Mouse (Mus musculus) adrenal gland, postnatal 0 days (tissue): Measurements from ENCODE around the gene Gria2. TPM values are rescaled to one million over a fixed set of nuclear protein-coding genes. Genes with fewer than 3 reads are reported as not detected.

Experiments
- microRNA-seq: library from miRNA; unstranded; fragments of <30 nt; microRNA quantifications from one replicate; pipeline ENCODE4, GENCODE M21; 2016; ENCODE audit warnings: borderline replicate concordance; ENCODE audit not compliant: insufficient number of aligned reads
- polyA plus RNA-seq: library from polyadenylated mRNA; unstranded; fragments of >200 nt; fragmentation: Nextera tagmentation; extraction: Ambion mirVana; gene quantifications from 2 replicates; pipeline ENCODE4 v1.2.1, GENCODE M21; 2015

Gria2 gene
- polyA plus RNA-seq: 7.5 and 7.7 TPM in 2 replicates

DNA sequence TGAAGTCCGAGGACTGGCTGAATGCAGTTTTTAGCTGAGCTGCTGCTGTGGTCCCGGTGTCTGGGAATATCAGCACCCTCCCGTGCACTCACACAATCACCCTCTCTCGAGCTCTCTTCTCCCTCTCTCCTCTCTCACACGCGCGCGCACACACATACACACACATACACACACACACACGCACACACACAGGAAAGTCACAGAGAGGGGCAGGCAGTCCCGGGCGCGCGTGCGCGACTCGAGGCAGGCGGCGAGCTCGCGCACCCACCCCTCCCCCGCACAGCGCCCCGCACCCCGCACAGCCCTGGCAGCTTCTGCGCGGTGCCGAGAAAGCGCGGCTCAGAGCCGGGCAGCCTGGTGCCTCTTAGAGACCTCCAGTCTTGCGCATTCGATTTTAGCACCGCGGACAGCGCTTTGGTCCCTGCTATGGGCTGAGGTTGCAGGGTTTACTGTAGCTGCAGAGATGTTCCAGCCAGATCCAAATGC lies at the start of gene Gria2:
Gria2 (minus strand) TSS at position 240 of the 486 bp plus-strand sequence.

Small RNAs within 50 kb of the gene (microRNA-seq; reads per million reads assigned to microRNA genes)
- not detected for gene Gm25749

Other genes starting within 250 kb of the Gria2 start
- gene Glrb, start 110.8 kb upstream of the Gria2 start, polyA plus RNA-seq: 19.9 and 20.2 TPM in 2 replicates
- 16.1 and 37.2 TPM in 2 replicates for gene Pdgfc, start 233.6 kb upstream of the Gria2 start, polyA plus RNA-seq